Mouse (Mus musculus): Measurements from ENCODE around the gene Unc5c. TPM values are rescaled to one million over a fixed set of nuclear protein-coding genes. Genes with fewer than 3 reads are reported as not detected.

Gene Unc5c
- polyA plus RNA-seq, 1 experiment = 0.22 TPM

GRCm38 (mm10) chr3:141831135-141831534, 366.1 kb downstream of the Unc5c start:
- Histone ChIP-seq H3K27me3 (ENCODE audit: control insufficient read depth, insufficient read depth, low read length) (no peaks in the 10 kb centered on the region), H3K36me3 (ENCODE audit: control insufficient read depth, insufficient read depth, low read length) (no peaks in the 10 kb centered on the region), H3K27ac (ENCODE audit: control insufficient read depth, insufficient read depth, low read depth, low read length) (no peak overlapping the region), H3K4me1 (ENCODE audit: control insufficient read depth, insufficient read depth, low read length) (no peaks in the 10 kb centered on the region), H3K4me3 (ENCODE audit: control insufficient read depth, low read depth, low read length) (no peak overlapping the region)
- TF ChIP-seq POLR2A (IDR thresholded peaks at IDR 0.05; ENCODE audit: control insufficient read depth, low read depth, low read length) = no peak
- TF ChIP-seq CTCF (IDR thresholded peaks at IDR 0.05; ENCODE audit: control insufficient read depth, insufficient read depth, insufficient replicate concordance, low read depth, low read length) = no peak

- no peaks in the 10 kb centered on the region for H3K36me3 ChIP-seq (ENCODE audit: control insufficient read depth, insufficient read depth, low read length)
- H3K27ac ChIP-seq (ENCODE audit: control insufficient read depth, insufficient read depth, low read depth, low read length) = no peak overlapping the region
- no peaks in the 10 kb centered on the region for H3K27me3 ChIP-seq (ENCODE audit: control insufficient read depth, insufficient read depth, low read length)
- peak; percentile 13; the same call in 1 of the 2 replicates for TF ChIP-seq CTCF (IDR thresholded peaks at IDR 0.05; ENCODE audit: control insufficient read depth, insufficient read depth, insufficient replicate concordance, low read depth, low read length)
- no peak for TF ChIP-seq POLR2A (IDR thresholded peaks at IDR 0.05; ENCODE audit: control insufficient read depth, low read depth, low read length)
- no peak overlapping the region for H3K4me3 ChIP-seq (ENCODE audit: control insufficient read depth, low read depth, low read length)
- no peaks in the 10 kb centered on the region for H3K4me1 ChIP-seq (ENCODE audit: control insufficient read depth, insufficient read depth, low read length)
These were observed 373.8 kb downstream of the Unc5c start for GRCm38 (mm10) chr3:141838864-141839263.

GRCm38 (mm10) chr3:141849206-141849605, 384.2 kb downstream of the Unc5c start:
- Histone ChIP-seq H3K36me3 (ENCODE audit: control insufficient read depth, insufficient read depth, low read length) (no peaks in the 10 kb centered on the region), H3K27ac (ENCODE audit: control insufficient read depth, insufficient read depth, low read depth, low read length) (no peak overlapping the region), H3K27me3 (ENCODE audit: control insufficient read depth, insufficient read depth, low read length) (no peaks in the 10 kb centered on the region), H3K4me1 (ENCODE audit: control insufficient read depth, insufficient read depth, low read length) (no peaks in the 10 kb centered on the region), H3K4me3 (ENCODE audit: control insufficient read depth, low read depth, low read length) (no peak overlapping the region)
- TF ChIP-seq POLR2A (IDR thresholded peaks at IDR 0.05; ENCODE audit: control insufficient read depth, low read depth, low read length) (no peak), CTCF (IDR thresholded peaks at IDR 0.05; ENCODE audit: control insufficient read depth, insufficient read depth, insufficient replicate concordance, low read depth, low read length) (no peak)

- H3K4me3 ChIP-seq (ENCODE audit: control insufficient read depth, low read depth, low read length) = no peak overlapping the region
- no peaks in the 10 kb centered on the region for H3K36me3 ChIP-seq (ENCODE audit: control insufficient read depth, insufficient read depth, low read length)
- TF ChIP-seq POLR2A (IDR thresholded peaks at IDR 0.05; ENCODE audit: control insufficient read depth, low read depth, low read length) = no peak
- H3K27me3 ChIP-seq (ENCODE audit: control insufficient read depth, insufficient read depth, low read length) = no peaks in the 10 kb centered on the region
- no peak overlapping the region for H3K27ac ChIP-seq (ENCODE audit: control insufficient read depth, insufficient read depth, low read depth, low read length)
- H3K4me1 ChIP-seq (ENCODE audit: control insufficient read depth, insufficient read depth, low read length) = no peaks in the 10 kb centered on the region
These were observed 385.1 kb downstream of the Unc5c start for GRCm38 (mm10) chr3:141850141-141850540.

GRCm38 (mm10) chr3:141854339-141854738, 389.3 kb downstream of the Unc5c start:
- Histone ChIP-seq H3K4me3 (ENCODE audit: control insufficient read depth, low read depth, low read length) (no peak overlapping the region), H3K36me3 (ENCODE audit: control insufficient read depth, insufficient read depth, low read length) (no peaks in the 10 kb centered on the region), H3K27ac (ENCODE audit: control insufficient read depth, insufficient read depth, low read depth, low read length) (no peak overlapping the region), H3K27me3 (ENCODE audit: control insufficient read depth, insufficient read depth, low read length) (no peaks in the 10 kb centered on the region), H3K4me1 (ENCODE audit: control insufficient read depth, insufficient read depth, low read length) (no peaks in the 10 kb centered on the region)
- no peak for TF ChIP-seq POLR2A (IDR thresholded peaks at IDR 0.05; ENCODE audit: control insufficient read depth, low read depth, low read length)
- TF ChIP-seq CTCF (IDR thresholded peaks at IDR 0.05; ENCODE audit: control insufficient read depth, insufficient read depth, insufficient replicate concordance, low read depth, low read length) = no peak

GRCm38 (mm10) chr3:141857123-141857522, 392.1 kb downstream of the Unc5c start:
- Histone ChIP-seq H3K27me3 (ENCODE audit: control insufficient read depth, insufficient read depth, low read length) (no peaks in the 10 kb centered on the region), H3K36me3 (ENCODE audit: control insufficient read depth, insufficient read depth, low read length) (no peaks in the 10 kb centered on the region), H3K4me3 (ENCODE audit: control insufficient read depth, low read depth, low read length) (no peak overlapping the region), H3K4me1 (ENCODE audit: control insufficient read depth, insufficient read depth, low read length) (no peaks in the 10 kb centered on the region), H3K27ac (ENCODE audit: control insufficient read depth, insufficient read depth, low read depth, low read length) (no peak overlapping the region)
- TF ChIP-seq CTCF (IDR thresholded peaks at IDR 0.05; ENCODE audit: control insufficient read depth, insufficient read depth, insufficient replicate concordance, low read depth, low read length) (no peak), POLR2A (IDR thresholded peaks at IDR 0.05; ENCODE audit: control insufficient read depth, low read depth, low read length) (no peak)

GRCm38 (mm10) chr3:141862816-141863461, 397.9 kb downstream of the Unc5c start:
- Histone ChIP-seq H3K36me3 (ENCODE audit: control insufficient read depth, insufficient read depth, low read length) (no peaks in the 10 kb centered on the region), H3K27ac (ENCODE audit: control insufficient read depth, insufficient read depth, low read depth, low read length) (no peak overlapping the region), H3K27me3 (ENCODE audit: control insufficient read depth, insufficient read depth, low read length) (no peaks in the 10 kb centered on the region), H3K4me3 (ENCODE audit: control insufficient read depth, low read depth, low read length) (no peak overlapping the region), H3K4me1 (ENCODE audit: control insufficient read depth, insufficient read depth, low read length) (no peaks in the 10 kb centered on the region)
- TF ChIP-seq CTCF (IDR thresholded peaks at IDR 0.05; ENCODE audit: control insufficient read depth, insufficient read depth, insufficient replicate concordance, low read depth, low read length) (peak; percentile 41; the same call in 1 of the 2 replicates), POLR2A (IDR thresholded peaks at IDR 0.05; ENCODE audit: control insufficient read depth, low read depth, low read length) (no peak)

All from testis, adult 2 months (tissue).